Mouse (Mus musculus) kidney, adult 2 months (tissue): ENCODE results near the gene Anks3.

Experiments used
- CTCF ChIP-seq: fragments of 200-500 bp; conservative IDR thresholded peaks from 2 replicates; pipeline ENCODE4 v1.5.1; 2011; ENCODE audit warnings: low read depth, mild to moderate bottlenecking, control low read depth, low read length, moderate library complexity, mixed read lengths; ENCODE audit not compliant: insufficient read depth, insufficient read length
- POLR2A ChIP-seq: fragments of 200-500 bp; IDR thresholded peaks from one replicate; pipeline ENCODE4 v1.6.1; 2011; ENCODE audit warnings: low read depth, low read length, control low read depth

DNA sequence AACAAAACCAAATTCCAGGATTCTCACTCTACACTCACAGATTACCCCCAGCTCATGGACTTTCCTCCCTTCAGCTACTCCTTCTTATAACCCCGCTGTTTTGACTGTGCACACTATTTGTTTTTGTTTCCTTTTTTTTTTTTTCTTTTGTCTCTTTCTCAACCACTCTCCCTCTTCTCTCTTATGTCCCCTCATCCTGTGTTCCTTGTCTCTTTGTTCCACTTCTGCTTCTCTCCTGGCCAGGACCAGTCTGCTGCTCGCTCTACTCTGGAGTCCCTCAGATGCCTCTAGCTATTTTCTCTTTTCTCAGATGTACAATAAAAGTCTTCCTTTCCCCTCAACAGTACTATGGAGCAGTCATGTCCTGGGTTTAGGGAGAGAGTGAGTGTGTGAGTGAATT, 61.6 kb downstream of the Anks3 start:
- TF ChIP-seq CTCF (no peak), POLR2A (no peak)
